Mouse (Mus musculus) C2C12 (cell line): Measurements from ENCODE around the gene Gatb. TPM values are rescaled to one million over a fixed set of nuclear protein-coding genes. Genes with fewer than 3 reads are reported as not detected.

Source experiments
- H3K27me3 ChIP-seq: one replicate; pipeline ENCODE4 v1.6.1; 2011; ENCODE audit not compliant: control insufficient read depth, insufficient read depth, insufficient read length
- H3K36me3 ChIP-seq: one replicate; pipeline ENCODE4 v1.6.1; 2011; ENCODE audit not compliant: control insufficient read depth, insufficient read depth
- H3K4me3 ChIP-seq: one replicate; pipeline ENCODE4 v1.5.1; 2011; ENCODE audit warnings: mild to moderate bottlenecking, control low read depth; ENCODE audit not compliant: poor library complexity, insufficient read depth, severe bottlenecking
- H3K79me2 ChIP-seq: one replicate; pipeline ENCODE4 v1.6.1; 2011; ENCODE audit not compliant: control insufficient read depth, insufficient read depth
- H3K79me3 ChIP-seq: one replicate; pipeline ENCODE4 v1.6.1; 2011; ENCODE audit warnings: low read depth, control low read depth
- H3ac ChIP-seq: one replicate; pipeline ENCODE3; 2011; ENCODE audit warnings: low read depth; ENCODE audit not compliant: control insufficient read depth, insufficient read length
- CEBPB ChIP-seq: IDR thresholded peaks from one replicate; pipeline ENCODE4 v1.6.1; 2011; ENCODE audit warnings: low read depth, mild to moderate bottlenecking, control low read depth, moderate library complexity
- CTCF ChIP-seq: IDR thresholded peaks from one replicate; pipeline ENCODE4 v1.5.1; 2011; ENCODE audit not compliant: control insufficient read depth, insufficient read depth, insufficient read length
- FOSL1 ChIP-seq: IDR thresholded peaks from one replicate; pipeline ENCODE4 v1.8.0; 2011; ENCODE audit warnings: mild to moderate bottlenecking, low read length; ENCODE audit not compliant: poor library complexity, insufficient read depth, severe bottlenecking
- MAX ChIP-seq: IDR thresholded peaks from one replicate; pipeline ENCODE4 v1.6.1; 2011; ENCODE audit warnings: mild to moderate bottlenecking, control low read depth
- MYOD1 ChIP-seq: IDR thresholded peaks from one replicate; pipeline ENCODE4 v1.6.1; 2011; ENCODE audit warnings: low read depth; ENCODE audit not compliant: control insufficient read depth, insufficient read length
- MYOG ChIP-seq: IDR thresholded peaks from one replicate; pipeline ENCODE4 v1.6.1; 2011; ENCODE audit not compliant: control insufficient read depth, insufficient read length; ENCODE audit errors: extremely low read depth
- USF1 ChIP-seq: IDR thresholded peaks from one replicate; pipeline ENCODE4 v1.6.1; 2011; ENCODE audit warnings: low read depth, mild to moderate bottlenecking, control low read depth, moderate library complexity
- polyA plus RNA-seq: library from polyadenylated mRNA; unstranded; fragments of >200 nt; fragmentation: generic; extraction: Trizol; gene quantifications from one replicate; pipeline ENCODE4 v1.2.1, GENCODE M21; 2012; ENCODE audit warnings: missing spikeins

Gatb gene
- polyA plus RNA-seq, 1 experiment = 12.2 TPM

DNA sequence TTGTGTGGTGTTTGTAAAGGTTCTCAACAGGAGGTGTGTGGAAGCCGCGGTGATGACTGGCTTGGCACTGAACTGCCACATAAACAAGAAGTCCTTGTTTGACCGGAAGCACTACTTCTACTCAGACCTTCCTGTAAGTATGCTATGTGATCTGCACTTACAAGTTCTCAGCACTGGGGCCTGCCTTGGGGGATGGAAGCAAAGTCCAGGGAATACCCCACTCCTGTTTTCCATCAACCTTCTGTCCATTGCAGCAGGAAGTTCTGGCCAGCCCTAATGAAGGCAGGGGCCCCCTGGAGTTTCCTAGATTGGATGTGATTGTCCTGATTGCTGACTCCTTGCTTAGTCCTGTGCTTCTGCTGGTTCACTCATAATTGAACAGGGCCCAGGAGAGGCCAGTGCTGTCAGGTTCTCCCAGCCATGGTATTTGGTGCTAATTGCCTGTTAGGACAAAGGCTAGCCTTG, 28.0 kb downstream of the Gatb start:
- Histone ChIP-seq H3K79me2 (no peaks in the 10 kb centered on the region), H3K27me3 (no peaks in the 10 kb centered on the region), H3K36me3 (no peaks in the 10 kb centered on the region), H3K79me3 (no peaks in the 10 kb centered on the region), H3K4me3 (no peak overlapping the region), H3ac (no peak overlapping the region)
- no peak for TF ChIP-seq MAX
- TF ChIP-seq MYOD1 = no peak
- no peak for TF ChIP-seq USF1
- TF ChIP-seq FOSL1 = no peak
- TF ChIP-seq CEBPB = no peak
- no peak for TF ChIP-seq MYOG
- no peak for TF ChIP-seq CTCF

DNA sequence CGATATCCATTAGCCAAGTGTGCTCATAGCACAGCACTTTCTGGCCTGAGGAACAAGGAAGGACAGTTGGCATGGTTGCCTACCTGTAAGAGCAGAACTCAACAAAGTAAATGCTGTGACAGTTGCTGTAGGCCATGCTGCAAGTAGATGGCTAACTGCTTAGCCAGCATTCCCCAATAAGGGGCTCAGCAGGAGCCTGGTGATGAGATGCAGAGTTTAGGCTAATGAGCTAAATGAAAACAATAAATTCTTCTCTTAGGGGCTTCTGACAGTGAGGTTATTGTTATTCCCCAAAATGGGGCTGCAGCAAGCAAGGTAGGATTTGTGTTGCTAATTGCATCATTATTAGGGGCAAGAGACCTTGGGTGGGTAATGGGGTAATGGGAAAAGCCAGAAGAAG, 29.9 kb downstream of the Gatb start:
- Histone ChIP-seq H3K36me3 (no peaks in the 10 kb centered on the region), H3ac (no peak overlapping the region), H3K4me3 (no peak overlapping the region), H3K27me3 (no peaks in the 10 kb centered on the region), H3K79me3 (no peaks in the 10 kb centered on the region), H3K79me2 (no peaks in the 10 kb centered on the region)
- TF ChIP-seq MYOG (no peak), FOSL1 (no peak), MYOD1 (no peak), USF1 (no peak), MAX (no peak), CEBPB (no peak), CTCF (no peak)

DNA sequence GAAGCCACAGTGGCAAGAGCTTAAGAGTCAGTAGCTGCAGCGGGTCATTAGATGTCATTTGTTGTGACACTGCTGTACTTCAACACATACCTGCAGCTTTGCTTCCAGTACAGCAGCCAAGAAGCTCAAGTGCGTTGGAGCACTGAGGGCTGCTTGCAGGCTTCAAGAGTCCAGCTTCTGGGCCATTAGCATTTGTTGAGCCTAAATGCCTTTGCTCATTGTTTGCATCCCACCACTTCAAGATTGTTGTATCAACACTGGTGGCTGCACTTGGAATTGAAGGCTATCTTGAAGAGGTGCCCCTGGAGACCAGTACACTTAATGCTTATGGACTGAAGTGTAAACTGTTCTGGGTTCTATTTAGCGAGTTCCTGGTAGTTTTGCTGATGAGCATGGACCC, 33.0 kb downstream of the Gatb start:
- Histone ChIP-seq H3K79me2 (no peaks in the 10 kb centered on the region), H3K4me3 (no peak overlapping the region), H3K27me3 (no peaks in the 10 kb centered on the region), H3K79me3 (no peaks in the 10 kb centered on the region), H3ac (no peak overlapping the region), H3K36me3 (no peaks in the 10 kb centered on the region)
- TF ChIP-seq MAX (no peak), FOSL1 (no peak), MYOD1 (no peak), MYOG (no peak), USF1 (no peak), CEBPB (no peak), CTCF (no peak)

DNA sequence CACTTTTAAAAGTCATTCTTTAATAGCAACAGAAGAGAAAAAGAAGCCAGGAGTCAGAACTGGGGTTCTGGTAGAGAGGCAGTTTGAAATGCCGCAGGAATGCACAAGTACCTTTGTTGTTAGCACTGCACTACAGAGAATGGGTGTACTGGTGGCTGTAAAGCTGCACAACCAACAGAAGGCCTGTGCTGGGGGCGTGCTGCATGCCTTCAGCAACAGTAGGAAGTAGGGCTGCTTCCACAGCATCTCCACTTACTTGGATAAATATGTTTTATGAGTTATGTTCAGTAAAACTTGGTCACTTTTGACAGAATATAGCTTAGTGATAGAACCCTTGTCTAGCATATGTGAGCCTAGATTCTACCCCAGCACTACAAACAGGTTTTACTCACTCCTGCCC, 33.8 kb downstream of the Gatb start:
- Histone ChIP-seq H3ac (no peak overlapping the region), H3K36me3 (no peaks in the 10 kb centered on the region), H3K79me2 (no peaks in the 10 kb centered on the region), H3K4me3 (no peak overlapping the region), H3K27me3 (no peaks in the 10 kb centered on the region), H3K79me3 (no peaks in the 10 kb centered on the region)
- TF ChIP-seq CTCF (no peak), MYOG (no peak), MYOD1 (no peak), FOSL1 (no peak), MAX (no peak), USF1 (no peak), CEBPB (no peak)

DNA sequence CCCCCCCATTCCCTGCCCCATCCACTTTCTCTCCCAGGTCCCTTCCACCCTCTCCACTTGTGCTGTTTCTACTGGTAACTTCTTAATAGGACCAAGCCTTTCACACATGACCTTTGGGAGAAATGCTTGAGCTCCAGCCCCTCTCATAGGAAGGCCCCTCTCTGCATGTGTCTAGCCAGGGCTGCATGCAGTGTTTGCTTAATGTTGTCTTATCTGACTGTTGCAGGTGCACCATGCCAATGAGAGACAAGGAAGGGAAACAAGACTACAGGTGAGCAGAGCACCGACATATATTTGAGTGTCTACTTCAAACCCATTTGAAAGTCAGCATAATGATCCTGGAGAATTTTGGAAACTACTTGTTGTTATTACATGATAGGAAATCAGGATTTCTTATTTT, 42.5 kb downstream of the Gatb start:
- Histone ChIP-seq H3K79me3 (no peaks in the 10 kb centered on the region), H3ac (no peak overlapping the region), H3K4me3 (no peak overlapping the region), H3K36me3 (peaks cover 9% of the 10 kb centered on the region), H3K79me2 (no peaks in the 10 kb centered on the region), H3K27me3 (no peaks in the 10 kb centered on the region)
- no peak for TF ChIP-seq MAX
- no peak for TF ChIP-seq USF1
- TF ChIP-seq CTCF = no peak
- TF ChIP-seq FOSL1 = no peak
- TF ChIP-seq CEBPB = no peak
- no peak for TF ChIP-seq MYOG
- no peak for TF ChIP-seq MYOD1

DNA sequence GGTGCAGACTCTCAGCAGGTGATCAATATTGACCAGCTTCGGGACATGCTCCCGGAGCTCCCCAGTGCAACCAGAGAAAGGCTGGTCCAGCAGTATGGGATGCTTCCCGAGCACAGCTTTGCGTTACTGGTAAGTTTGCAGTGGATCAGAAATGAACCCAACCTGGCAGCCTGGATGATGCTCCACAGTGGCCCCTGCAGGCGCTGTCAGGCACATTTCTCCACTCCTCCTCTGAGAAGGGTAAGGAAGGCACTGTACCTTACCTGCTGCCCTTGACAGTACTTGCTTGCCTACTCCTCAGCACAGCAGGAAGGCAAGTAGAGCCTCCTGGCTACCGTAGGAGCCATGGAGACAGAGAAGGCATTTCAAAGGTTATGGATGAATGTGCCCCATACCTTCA, 45.0 kb downstream of the Gatb start:
- Histone ChIP-seq H3K4me3 (no peak overlapping the region), H3K79me2 (no peaks in the 10 kb centered on the region), H3K27me3 (no peaks in the 10 kb centered on the region), H3ac (no peak overlapping the region), H3K79me3 (no peaks in the 10 kb centered on the region), H3K36me3 (peaks cover 9% of the 10 kb centered on the region)
- no peak for TF ChIP-seq MYOG
- TF ChIP-seq MYOD1 = no peak
- TF ChIP-seq MAX = no peak
- no peak for TF ChIP-seq CTCF
- TF ChIP-seq FOSL1 = no peak
- no peak for TF ChIP-seq CEBPB
